Mouse (Mus musculus) neural tube, embryonic 13.5 days (tissue): ENCODE measurements at regions not wholly inside any gene's neighbourhood (a gene's known extent, or its start where the extent isn't known, plus 50 kb on each side); places are given as distances from the start of the nearest gene placed in this dataset.

Source experiments
- ATAC-seq: fragments of 200-750 bp; cut with Nextera tagmentation; 2 replicates; pipeline ENCODE4 v1.8.0; 2017; ENCODE audit warnings: low read depth, mild to moderate bottlenecking, moderate TSS enrichment, moderate library complexity
- H3K27ac ChIP-seq: fragments of 300-500 bp; sonication (generic); replicated peaks from 2 replicates; pipeline ENCODE4 v1.5.1; 2015; ENCODE audit warnings: moderate library complexity, mild to moderate bottlenecking, inconsistent platforms
- H3K27me3 ChIP-seq: fragments of 300-500 bp; sonication (generic); 2 replicates; pipeline ENCODE4 v1.6.1; 2015; ENCODE audit warnings: mild to moderate bottlenecking, inconsistent platforms
- H3K36me3 ChIP-seq: fragments of 300-500 bp; sonication (generic); 2 replicates; pipeline ENCODE4 v1.6.1; 2015; ENCODE audit warnings: mild to moderate bottlenecking, inconsistent platforms
- H3K4me1 ChIP-seq: fragments of 300-500 bp; sonication (generic); replicated peaks from 2 replicates; pipeline ENCODE4 v1.6.1; 2015; ENCODE audit warnings: inconsistent platforms
- H3K4me2 ChIP-seq: fragments of 300-500 bp; sonication (generic); 2 replicates; pipeline ENCODE4 v1.6.1; 2015; ENCODE audit warnings: inconsistent platforms, mild to moderate bottlenecking, moderate library complexity
- H3K4me3 ChIP-seq: fragments of 300-500 bp; sonication (generic); 2 replicates; pipeline ENCODE4 v1.5.1; 2015; ENCODE audit warnings: mild to moderate bottlenecking, inconsistent platforms
- H3K9ac ChIP-seq: fragments of 300-500 bp; sonication (generic); 2 replicates; pipeline ENCODE4 v1.6.1; 2015; ENCODE audit warnings: moderate library complexity, mild to moderate bottlenecking, inconsistent platforms
- H3K9me3 ChIP-seq: fragments of 300-500 bp; sonication (generic); 2 replicates; pipeline ENCODE4 v1.6.1; 2016; ENCODE audit warnings: inconsistent platforms
- WGBS: fragments of 180-500 bp; shearing (Covaris S2); methylation state at CpG from one replicate; pipeline ENCODE4 v1.1.7; 2015; 5-methylcytosine and 5-hydroxymethylcytosine counted together

- H3K27ac ChIP-seq, result no peak overlapping the region
- no peaks in the 10 kb centered on the region for H3K36me3 ChIP-seq
- H3K4me2 ChIP-seq, result no peak overlapping the region
- peaks cover 4% of the 10 kb centered on the region for H3K27me3 ChIP-seq
- peaks cover 24% of the 10 kb centered on the region for H3K4me1 ChIP-seq
- no peak for ATAC-seq
- no peak overlapping the region for H3K9ac ChIP-seq
- H3K9me3 ChIP-seq, result peaks cover 7% of the 10 kb centered on the region
- WGBS, result 68% methylated on average over 9 of the region's 9 CpGs
- H3K4me3 ChIP-seq, result no peak overlapping the region
Observed at GRCm38 (mm10) chr13:51899319-51900042, 53.0 kb downstream of the Gadd45g start.

- no peak for ATAC-seq
- Histone ChIP-seq H3K4me2 (no peak overlapping the region), H3K9ac (no peak overlapping the region), H3K27ac (no peak overlapping the region), H3K27me3 (peaks cover 4% of the 10 kb centered on the region), H3K4me1 (peaks cover 24% of the 10 kb centered on the region), H3K36me3 (no peaks in the 10 kb centered on the region), H3K9me3 (peaks cover 3% of the 10 kb centered on the region; the same call in 1 of the 2 replicates), H3K4me3 (no peak overlapping the region)
- WGBS, result 69% methylated on average over 3 of the region's 3 CpGs
Observed at GRCm38 (mm10) chr13:51900043-51900440, 53.6 kb downstream of the Gadd45g start.

- WGBS, result 15% methylated on average over 19 of the region's 19 CpGs
Observed at GRCm38 (mm10) chr13:51902482-51903285, 56.2 kb downstream of the Gadd45g start.

GRCm38 (mm10) chr13:51903324-51903939 is 57.0 kb downstream of the Gadd45g start:
- Histone ChIP-seq H3K4me1 (peaks cover 24% of the 10 kb centered on the region), H3K4me2 (peak overlapping the region; percentile 44), H3K36me3 (no peaks in the 10 kb centered on the region), H3K27me3 (peaks cover 14% of the 10 kb centered on the region), H3K4me3 (no peak overlapping the region), H3K27ac (peak overlapping the region; percentile 90), H3K9me3 (no peaks in the 10 kb centered on the region), H3K9ac (peak overlapping the region; percentile 54; the same call in 1 of the 2 replicates)
- ATAC-seq, result peak; percentile 75
- 42% methylated on average over 11 of the region's 11 CpGs for WGBS

More at GRCm38 (mm10) chr13:51902482-51903285, 56.2 kb downstream of the Gadd45g start:
- Histone ChIP-seq H3K4me2 (peak overlapping the region; percentile 44), H3K27me3 (peaks cover 8% of the 10 kb centered on the region), H3K36me3 (no peaks in the 10 kb centered on the region), H3K27ac (peak overlapping the region; percentile 90), H3K9me3 (no peaks in the 10 kb centered on the region), H3K4me3 (peak overlapping the region; percentile 3; the same call in 1 of the 2 replicates), H3K4me1 (peaks cover 24% of the 10 kb centered on the region), H3K9ac (peak overlapping the region; percentile 54; the same call in 1 of the 2 replicates)
- ATAC-seq, result peak; percentile 75

GRCm38 (mm10) chr13:51905270-51905669 is 58.8 kb downstream of the Gadd45g start:
- H3K27me3 ChIP-seq, result peaks cover 15% of the 10 kb centered on the region
- no peak for ATAC-seq
- H3K4me2 ChIP-seq, result no peak overlapping the region
- no peak overlapping the region for H3K4me3 ChIP-seq
- H3K36me3 ChIP-seq, result no peaks in the 10 kb centered on the region
- H3K9ac ChIP-seq, result no peak overlapping the region
- H3K4me1 ChIP-seq, result peaks cover 24% of the 10 kb centered on the region
- H3K27ac ChIP-seq, result no peak overlapping the region
- WGBS, result 87% methylated on average over 5 of the region's 5 CpGs
- H3K9me3 ChIP-seq, result no peaks in the 10 kb centered on the region

GRCm38 (mm10) chr13:51906103-51906502 is 59.6 kb downstream of the Gadd45g start:
- Histone ChIP-seq H3K9me3 (no peaks in the 10 kb centered on the region), H3K9ac (no peak overlapping the region), H3K4me1 (peaks cover 24% of the 10 kb centered on the region), H3K4me3 (no peak overlapping the region), H3K4me2 (no peak overlapping the region), H3K27ac (no peak overlapping the region), H3K36me3 (no peaks in the 10 kb centered on the region), H3K27me3 (peaks cover 16% of the 10 kb centered on the region)
- no peak for ATAC-seq
- WGBS, result 81% methylated on average over 3 of the region's 3 CpGs

- WGBS, result 86% methylated on average over 7 of the region's 7 CpGs
- ATAC-seq, result no peak
- peaks cover 38% of the 10 kb centered on the region for H3K27me3 ChIP-seq
Observed at GRCm38 (mm10) chr13:51908514-51908913, 62.0 kb downstream of the Gadd45g start.

GRCm38 (mm10) chr13:51911296-51911998 is 65.0 kb downstream of the Gadd45g start:
- H3K9ac ChIP-seq, result no peak overlapping the region
- no peak overlapping the region for H3K4me3 ChIP-seq
- no peaks in the 10 kb centered on the region; the same call in 1 of the 2 replicates for H3K9me3 ChIP-seq
- no peak for ATAC-seq
- H3K27me3 ChIP-seq, result peaks cover 58% of the 10 kb centered on the region
- 52% methylated on average over 17 of the region's 17 CpGs for WGBS
- H3K36me3 ChIP-seq, result no peaks in the 10 kb centered on the region
- no peak overlapping the region for H3K27ac ChIP-seq
- no peak overlapping the region for H3K4me2 ChIP-seq
- H3K4me1 ChIP-seq, result peaks cover under 1% of the 10 kb centered on the region; the same call in 1 of the 2 replicates

More at GRCm38 (mm10) chr13:51908514-51908913, 62.0 kb downstream of the Gadd45g start:
- Histone ChIP-seq H3K4me1 (peaks cover 3% of the 10 kb centered on the region), H3K9me3 (no peaks in the 10 kb centered on the region), H3K4me3 (no peak overlapping the region), H3K27ac (no peak overlapping the region), H3K9ac (no peak overlapping the region), H3K36me3 (no peaks in the 10 kb centered on the region), H3K4me2 (no peak overlapping the region)

GRCm38 (mm10) chr13:51912477-51912876 is 66.0 kb downstream of the Gadd45g start:
- Histone ChIP-seq H3K27me3 (peaks cover 64% of the 10 kb centered on the region), H3K36me3 (no peaks in the 10 kb centered on the region), H3K9ac (no peak overlapping the region), H3K4me2 (no peak overlapping the region), H3K4me3 (no peak overlapping the region), H3K9me3 (no peaks in the 10 kb centered on the region; the same call in 1 of the 2 replicates), H3K27ac (no peak overlapping the region), H3K4me1 (peaks cover 11% of the 10 kb centered on the region)
- WGBS, result 83% methylated on average over 5 of the region's 5 CpGs
- ATAC-seq, result no peak

GRCm38 (mm10) chr13:51912994-51913393 is 66.5 kb downstream of the Gadd45g start:
- no peak overlapping the region for H3K4me3 ChIP-seq
- no peak overlapping the region for H3K4me2 ChIP-seq
- 97% methylated on average over 3 of the region's 3 CpGs for WGBS
- no peaks in the 10 kb centered on the region for H3K36me3 ChIP-seq
- peaks cover 62% of the 10 kb centered on the region for H3K27me3 ChIP-seq
- H3K9ac ChIP-seq, result no peak overlapping the region
- no peaks in the 10 kb centered on the region; the same call in 1 of the 2 replicates for H3K9me3 ChIP-seq
- no peak overlapping the region for H3K27ac ChIP-seq
- no peak for ATAC-seq
- H3K4me1 ChIP-seq, result peaks cover 16% of the 10 kb centered on the region

- no peak overlapping the region for H3K4me2 ChIP-seq
- WGBS, result 37% methylated on average over 15 of the region's 15 CpGs
Observed at GRCm38 (mm10) chr13:51916666-51917240, 70.3 kb downstream of the Gadd45g start.

More at GRCm38 (mm10) chr13:51916666-51917240, 70.3 kb downstream of the Gadd45g start:
- Histone ChIP-seq H3K36me3 (no peaks in the 10 kb centered on the region), H3K9ac (no peak overlapping the region), H3K4me3 (no peak overlapping the region), H3K27ac (peak overlapping the region; percentile 84), H3K27me3 (peaks cover 68% of the 10 kb centered on the region), H3K9me3 (no peaks in the 10 kb centered on the region; the same call in 1 of the 2 replicates), H3K4me1 (peaks cover 54% of the 10 kb centered on the region)
- ATAC-seq, result no peak
